Mouse (Mus musculus) heart, postnatal 0 days (tissue): ENCODE results near the gene Ppp1r36. TPM values are rescaled to one million over a fixed set of nuclear protein-coding genes. Genes with fewer than 3 reads are reported as not detected.

Source experiments
- ATAC-seq: fragments of 200-750 bp; cut with Nextera tagmentation; 2 replicates; pipeline ENCODE4 v1.8.0; 2017; ENCODE audit warnings: low read depth, moderate number of reproducible peaks, moderate library complexity; ENCODE audit not compliant: insufficient read depth
- DNase-seq: peaks from one replicate; pipeline ENCODE4 v3.0.0-alpha.2; 2016; ENCODE audit warnings: low spot score
- H3K27ac ChIP-seq: fragments of 300-500 bp; sonication (generic); 2 replicates; pipeline ENCODE4 v1.5.1; 2014; ENCODE audit warnings: low read depth, mild to moderate bottlenecking
- H3K27me3 ChIP-seq: fragments of 300-500 bp; sonication (generic); 2 replicates; pipeline ENCODE4 v1.6.1; 2014; ENCODE audit warnings: low read length, mixed read lengths; ENCODE audit not compliant: control insufficient read depth, insufficient read depth
- H3K36me3 ChIP-seq: fragments of 300-500 bp; sonication (generic); replicated peaks from 2 replicates; pipeline ENCODE4 v1.6.1; 2014; ENCODE audit warnings: low read length, mixed read lengths; ENCODE audit not compliant: control insufficient read depth, insufficient read depth
- H3K4me1 ChIP-seq: fragments of 300-500 bp; sonication (generic); 2 replicates; pipeline ENCODE4 v1.6.1; 2014; ENCODE audit warnings: antibody characterized with exemption; ENCODE audit not compliant: control insufficient read depth, insufficient read depth
- H3K4me2 ChIP-seq: fragments of 300-500 bp; sonication (generic); 2 replicates; pipeline ENCODE4 v1.6.1; 2014; ENCODE audit warnings: low read depth, mild to moderate bottlenecking, low read length, moderate library complexity
- H3K4me3 ChIP-seq: fragments of 300-500 bp; sonication (generic); 2 replicates; pipeline ENCODE4 v1.5.1; 2014; ENCODE audit warnings: low read depth, low read length
- H3K9ac ChIP-seq: fragments of 300-500 bp; sonication (generic); replicated peaks from 2 replicates; pipeline ENCODE4 v1.6.1; 2014; ENCODE audit warnings: low read depth, low read length, mixed read lengths
- H3K9me3 ChIP-seq: fragments of 300-500 bp; sonication (generic); replicated peaks from 2 replicates; pipeline ENCODE4 v1.6.1; 2016; ENCODE audit warnings: low read length; ENCODE audit not compliant: control insufficient read depth
- CTCF ChIP-seq: IDR thresholded peaks from 2 replicates; pipeline ENCODE4 v1.5.1; 2016; ENCODE audit warnings: antibody characterized with exemption, control low read depth, low read depth
- EP300 ChIP-seq: IDR thresholded peaks from 2 replicates; pipeline ENCODE4 v1.6.1; 2016; ENCODE audit warnings: antibody characterized with exemption, low read depth
- WGBS: fragments of 180-500 bp; shearing (Covaris S2); extraction: QIAGEN DNeasy Blood & Tissue Kit; methylation state at CpG from one replicate; pipeline ENCODE4 v1.1.7; 2014; 5-methylcytosine and 5-hydroxymethylcytosine counted together
- polyA plus RNA-seq: library from polyadenylated mRNA; unstranded; fragments of >200 nt; fragmentation: Nextera tagmentation; extraction: Ambion mirVana; gene quantifications from 2 replicates; pipeline ENCODE4 v1.2.1, GENCODE M21; 2015
- total RNA-seq: library from RNA; depleted of rRNA; stranded (reverse); fragments of >200 nt; gene quantifications from 2 replicates; pipeline ENCODE4 v1.2.3, GENCODE M21; 2014; ENCODE audit warnings: low replicate concordance; rRNA removed

Gene Ppp1r36
- total RNA-seq (not detected in 2 replicates), polyA plus RNA-seq (1.5 and 1.7 TPM in 2 replicates)

GRCm38 (mm10) chr12:76417433-76417854, at the start of gene Ppp1r36:
TSS of gene Ppp1r36 (plus strand) at chr12:76417538.
- WGBS = 2% methylated on average over 37 of the region's 37 CpGs
- TF ChIP-seq CTCF = no peak
- TF ChIP-seq EP300 = no peak
- ATAC-seq (peak; percentile 66), DNase-seq (no peak)
- 0 out of 2 replicates have a peak, but pooled peaks cover 7% of the 10 kb centered on the region for H3K4me1 ChIP-seq
- H3K4me3 ChIP-seq = peak within 1 kb of the TSS; percentile 37
- H3K9ac ChIP-seq = 0 out of 2 replicates have a peak within 1 kb of the TSS, but pooled peaks have one; percentile 1
- H3K27ac ChIP-seq = no peak within 1 kb of the TSS
- H3K4me2 ChIP-seq = peak within 1 kb of the TSS; percentile 59
- no peaks in the 10 kb centered on the region for H3K9me3 ChIP-seq
- no peaks in the 10 kb centered on the region for H3K27me3 ChIP-seq
- no peaks in the 10 kb centered on the region for H3K36me3 ChIP-seq

GRCm38 (mm10) chr12:76368201-76368789, 49.0 kb upstream of the Ppp1r36 start:
- Histone ChIP-seq H3K36me3 (no peaks in the 10 kb centered on the region), H3K4me1 (peaks cover 27% of the 10 kb centered on the region), H3K4me2 (peak overlapping the region; percentile 81), H3K27me3 (no peaks in the 10 kb centered on the region), H3K4me3 (peak overlapping the region; percentile 66), H3K27ac (peak overlapping the region; percentile 94), H3K9me3 (no peaks in the 10 kb centered on the region), H3K9ac (peak overlapping the region; percentile 82; the same call in 1 of the 2 replicates)
- ATAC-seq = no peak
- no peak for DNase-seq
- WGBS = 13% methylated on average over 9 of the region's 9 CpGs
- TF ChIP-seq CTCF = no peak
- no peak for TF ChIP-seq EP300

GRCm38 (mm10) chr12:76368790-76369205, 48.5 kb upstream of the Ppp1r36 start:
- H3K4me1 ChIP-seq = peaks cover 27% of the 10 kb centered on the region
- TF ChIP-seq EP300 = no peak
- TF ChIP-seq CTCF = no peak
- no peaks in the 10 kb centered on the region for H3K27me3 ChIP-seq
- H3K36me3 ChIP-seq = no peaks in the 10 kb centered on the region
- H3K9ac ChIP-seq = peak overlapping the region; percentile 82
- no peaks in the 10 kb centered on the region for H3K9me3 ChIP-seq
- H3K4me3 ChIP-seq = peak overlapping the region; percentile 66
- peak; percentile 15 for ATAC-seq
- 2% methylated on average over 26 of the region's 26 CpGs for WGBS
- peak; percentile 39 for DNase-seq
- H3K4me2 ChIP-seq = peak overlapping the region; percentile 81
- H3K27ac ChIP-seq = peak overlapping the region; percentile 94

GRCm38 (mm10) chr12:76369206-76369977, 47.9 kb upstream of the Ppp1r36 start, which contains the start of gene Zbtb25:
TSS of gene Zbtb25 (minus strand) at chr12:76369602.
- DNase-seq (peak; percentile 85), ATAC-seq (peak; percentile 83)
- Histone ChIP-seq H3K9ac (peak within 1 kb of the TSS; percentile 82), H3K4me1 (peaks cover 27% of the 10 kb centered on the region), H3K9me3 (no peaks in the 10 kb centered on the region), H3K27me3 (no peaks in the 10 kb centered on the region), H3K36me3 (no peaks in the 10 kb centered on the region), H3K4me3 (peak within 1 kb of the TSS; percentile 66), H3K27ac (peak within 1 kb of the TSS; percentile 94), H3K4me2 (peak within 1 kb of the TSS; percentile 81)
- WGBS = under 1% methylated on average over 69 of the region's 96 CpGs
- TF ChIP-seq EP300 = no peak
- TF ChIP-seq CTCF = no peak

GRCm38 (mm10) chr12:76369978-76370830, 47.1 kb upstream of the Ppp1r36 start, which contains the start of gene Zbtb1:
TSS of gene Zbtb1 (plus strand) at chr12:76370266.
- WGBS = under 1% methylated on average over 67 of the region's 99 CpGs
- peak; percentile 73 for DNase-seq
- peak; percentile 18; the same call in 1 of the 2 replicates for TF ChIP-seq EP300
- no peak; the same call in 1 of the 2 replicates for TF ChIP-seq CTCF
- peak within 1 kb of the TSS; percentile 94 for H3K27ac ChIP-seq
- peaks cover 29% of the 10 kb centered on the region for H3K4me1 ChIP-seq
- no peaks in the 10 kb centered on the region for H3K27me3 ChIP-seq
- no peaks in the 10 kb centered on the region for H3K9me3 ChIP-seq
- H3K36me3 ChIP-seq = no peaks in the 10 kb centered on the region
- H3K4me2 ChIP-seq = peak within 1 kb of the TSS; percentile 81
- peak within 1 kb of the TSS; percentile 66 for H3K4me3 ChIP-seq
- ATAC-seq = peak; percentile 64
- H3K9ac ChIP-seq = peak within 1 kb of the TSS; percentile 82
